Mouse (Mus musculus) cerebellum, adult 18-20 months (tissue): ENCODE results near the gene Fgfr2.

Experiments used
- DNase-seq, 2 experiments: peaks; one replicate each; pipeline ENCODE4 v3.0.0; 2021

Gene Fgfr2

GRCm38 (mm10) chr7:132600926-132601325 lies 522.2 kb downstream of the Fgfr2 start:
- no peak for DNase-seq

DNA sequence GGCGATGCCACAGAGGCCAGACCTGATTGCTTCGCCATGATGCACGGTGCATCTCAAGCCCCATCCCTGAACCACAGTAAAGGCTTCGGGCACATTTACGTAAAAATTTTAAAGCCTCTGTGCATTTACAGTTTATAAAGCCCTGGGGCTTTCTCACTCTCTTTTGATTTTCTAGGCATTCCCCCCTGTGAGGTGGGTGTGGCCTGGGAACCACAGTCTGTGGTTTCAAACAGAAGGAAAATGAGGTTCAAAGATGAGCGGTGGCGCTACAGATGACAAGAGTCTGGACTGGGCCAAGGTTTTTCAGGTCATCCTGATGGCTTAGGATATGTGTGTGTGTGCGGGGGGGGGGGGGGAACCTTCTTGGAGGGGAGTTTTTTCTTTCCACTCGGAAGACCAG lies 523.1 kb downstream of the Fgfr2 start:
- no peak for DNase-seq

- no peak for DNase-seq
Observed at GRCm38 (mm10) chr7:132599071-132599975, 523.8 kb downstream of the Fgfr2 start, which contains the start of gene Nkx1-2. Gene Nkx1-2 (minus strand): TSS chr7:132599637.

DNA sequence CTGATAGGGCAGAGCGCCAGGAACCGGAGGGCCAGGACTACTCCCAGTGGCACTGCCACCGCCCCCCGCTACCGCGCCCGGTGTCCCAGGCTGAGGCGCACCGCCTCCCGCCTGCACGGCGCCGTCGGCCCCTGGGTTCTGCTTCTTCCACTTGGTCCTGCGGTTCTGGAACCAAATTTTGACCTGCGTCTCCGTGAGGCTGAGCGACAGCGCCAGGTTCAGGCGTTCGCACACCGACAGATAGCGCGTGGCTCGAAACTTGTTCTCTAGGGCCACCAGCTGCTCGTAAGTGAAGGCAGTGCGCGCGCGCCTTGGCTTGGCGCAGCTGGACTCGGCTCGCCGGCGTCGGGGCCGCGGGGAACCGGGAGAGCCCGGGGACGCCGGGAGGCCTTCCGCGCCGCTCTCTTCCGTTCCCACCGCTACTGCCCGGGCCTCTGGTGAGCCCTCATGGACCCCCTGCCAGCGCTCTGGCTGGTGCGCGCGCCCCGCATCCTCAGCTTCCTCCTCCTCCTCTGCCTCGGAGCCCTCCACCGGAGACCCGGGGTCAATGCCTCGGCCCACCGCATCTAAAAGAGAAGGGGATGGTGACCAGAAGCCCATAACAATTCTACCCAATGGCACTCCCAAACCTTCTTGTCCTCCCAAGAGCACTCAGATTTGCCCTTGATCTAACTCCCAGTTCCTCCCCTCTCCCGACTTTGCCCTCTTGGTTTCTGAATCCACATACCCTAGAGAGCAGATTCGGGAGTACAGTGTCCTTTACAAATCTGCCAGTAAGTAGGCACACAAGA lies 525.7 kb downstream of the Fgfr2 start:
- DNase-seq = no peak

- no peak for DNase-seq
Observed at GRCm38 (mm10) chr7:132596557-132597250, 526.4 kb downstream of the Fgfr2 start.

DNA sequence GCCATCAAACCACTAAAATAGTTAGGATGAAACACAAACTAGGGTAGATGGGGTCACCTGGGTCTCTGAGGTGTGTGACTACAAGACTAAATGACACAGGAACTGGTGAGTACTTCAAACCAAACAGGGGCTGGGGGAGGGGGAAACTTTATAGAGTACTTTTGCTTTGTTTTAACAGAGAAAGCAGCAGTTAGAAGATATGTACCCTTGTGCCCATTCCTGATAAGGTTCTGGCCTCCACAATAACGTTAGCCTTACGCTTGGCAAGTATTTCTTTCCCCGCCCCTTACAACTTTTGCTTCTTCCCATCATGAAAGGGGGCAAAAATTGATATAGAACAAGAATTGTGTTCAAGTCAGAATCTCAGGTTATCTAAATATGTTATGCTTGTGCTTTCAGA lies 527.4 kb downstream of the Fgfr2 start:
- DNase-seq = no peak

DNA sequence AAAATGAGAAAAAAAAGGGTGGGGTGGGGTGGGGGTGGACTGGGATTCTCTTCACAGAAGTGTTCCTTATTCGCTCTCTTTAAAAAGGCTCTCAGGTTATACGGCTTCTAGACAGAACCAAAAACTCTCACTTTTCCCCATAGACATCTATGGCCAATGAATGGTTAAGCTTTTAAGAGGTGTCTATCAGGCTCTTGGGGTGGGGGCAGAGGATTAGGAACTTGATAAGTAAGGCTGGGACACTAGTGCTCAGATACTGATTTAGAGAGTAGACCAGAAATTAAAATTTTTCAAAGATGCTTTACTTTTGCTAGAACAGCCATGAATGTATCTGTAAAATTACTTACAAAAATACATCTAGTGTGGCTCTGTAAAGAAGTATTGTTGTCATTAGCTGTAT lies 528.8 kb downstream of the Fgfr2 start:
- DNase-seq = no peak

DNA sequence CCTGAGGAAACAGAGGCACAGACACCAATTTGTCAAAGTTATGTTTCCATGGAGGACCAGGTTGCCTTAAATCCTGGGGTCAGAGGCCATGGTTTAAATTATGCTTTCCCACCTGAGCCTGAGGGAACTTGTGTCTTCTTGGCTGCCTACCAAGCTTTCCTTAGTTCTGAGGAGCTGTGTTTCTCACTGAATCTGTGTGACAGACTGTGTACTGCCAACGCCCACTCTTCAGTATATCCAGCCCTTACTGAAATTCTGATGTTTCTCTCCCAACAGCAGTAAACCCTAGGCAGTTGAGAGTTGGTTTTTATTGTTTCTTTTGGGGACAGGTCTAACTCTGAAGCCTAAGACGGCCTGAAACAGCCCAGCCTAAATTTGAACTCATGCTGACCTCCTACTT lies 529.4 kb downstream of the Fgfr2 start:
- no peak for DNase-seq

GRCm38 (mm10) chr7:132589610-132590009 lies 533.5 kb downstream of the Fgfr2 start:
- DNase-seq = no peak

- DNase-seq = no peak
Observed at GRCm38 (mm10) chr7:132587167-132587566, 536.0 kb downstream of the Fgfr2 start.

DNA sequence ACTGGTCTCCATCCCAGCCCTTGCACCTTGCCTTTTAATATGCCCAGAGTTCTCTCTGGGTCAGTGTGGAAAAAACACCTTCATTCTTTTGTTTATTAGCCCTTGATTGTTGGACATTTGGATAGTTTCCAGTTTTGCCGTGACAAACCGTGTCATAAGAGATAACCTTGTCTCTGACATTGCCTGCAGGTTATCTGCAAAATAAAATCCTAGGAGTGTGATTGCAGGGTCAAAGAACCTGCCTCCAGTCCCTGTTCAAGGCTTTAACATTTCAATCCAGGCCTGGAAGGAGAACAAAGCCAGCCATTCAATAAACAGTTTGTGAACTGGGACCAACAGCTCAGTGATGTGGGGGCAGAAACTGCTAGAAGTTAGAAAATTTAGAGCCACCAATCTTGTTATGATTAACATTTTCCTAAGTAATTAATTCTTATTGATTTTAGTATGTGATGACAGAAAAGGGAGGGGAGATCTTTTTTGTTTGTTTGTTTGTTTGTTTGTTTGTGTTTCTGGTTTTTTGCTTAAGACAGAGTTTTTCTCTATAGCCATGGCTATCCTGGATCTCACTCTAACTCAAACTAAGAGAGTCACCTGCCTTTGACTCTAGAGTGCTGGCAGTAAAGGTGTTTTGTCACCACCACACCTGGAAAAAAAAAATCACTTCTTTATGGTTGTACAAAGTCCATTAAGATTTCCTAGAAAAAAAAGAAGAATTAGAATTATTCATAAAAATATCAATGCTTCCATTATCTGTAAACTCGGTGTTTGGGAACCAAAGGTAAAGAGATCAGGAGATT lies 537.3 kb downstream of the Fgfr2 start:
- DNase-seq = no peak

DNA sequence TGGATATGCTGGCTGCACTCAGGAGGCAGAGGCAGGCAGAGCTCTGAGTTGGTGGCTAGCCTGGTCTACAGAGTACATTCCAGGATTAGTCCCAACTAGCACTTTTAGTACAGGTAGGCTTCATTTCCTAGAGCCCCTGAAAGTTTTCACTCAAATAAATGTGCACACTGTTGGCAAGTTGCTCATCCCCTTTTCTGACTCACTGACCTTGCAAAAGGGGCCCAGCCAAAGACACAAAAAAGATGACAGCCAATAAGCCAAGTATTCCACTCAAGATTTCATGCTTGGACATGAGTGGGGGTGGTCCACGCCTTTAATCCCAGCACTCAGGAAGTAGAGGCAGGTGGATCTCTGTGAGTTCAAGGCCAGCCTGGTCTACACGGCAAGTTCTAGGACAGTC lies 541.7 kb downstream of the Fgfr2 start:
- DNase-seq = no peak

DNA sequence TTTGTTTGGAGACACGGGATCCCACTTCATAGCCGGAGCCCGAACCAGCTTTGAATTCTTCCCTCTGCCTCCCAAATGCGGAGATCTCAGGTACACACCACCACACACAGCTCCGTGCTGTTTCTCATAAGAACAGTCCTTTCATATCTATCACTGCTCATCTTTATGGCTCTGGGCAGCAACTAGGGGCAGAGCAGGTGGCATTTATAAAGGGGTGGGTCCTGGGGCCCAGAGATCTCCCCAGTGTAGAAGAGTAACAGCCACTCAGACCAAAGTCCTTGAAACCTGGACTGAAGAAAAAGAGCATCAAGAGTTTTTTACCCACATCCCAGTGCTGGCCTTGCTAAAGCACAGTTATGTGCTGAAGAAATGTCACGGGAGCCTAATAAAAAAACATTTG lies 542.6 kb downstream of the Fgfr2 start:
- DNase-seq = no peak

DNA sequence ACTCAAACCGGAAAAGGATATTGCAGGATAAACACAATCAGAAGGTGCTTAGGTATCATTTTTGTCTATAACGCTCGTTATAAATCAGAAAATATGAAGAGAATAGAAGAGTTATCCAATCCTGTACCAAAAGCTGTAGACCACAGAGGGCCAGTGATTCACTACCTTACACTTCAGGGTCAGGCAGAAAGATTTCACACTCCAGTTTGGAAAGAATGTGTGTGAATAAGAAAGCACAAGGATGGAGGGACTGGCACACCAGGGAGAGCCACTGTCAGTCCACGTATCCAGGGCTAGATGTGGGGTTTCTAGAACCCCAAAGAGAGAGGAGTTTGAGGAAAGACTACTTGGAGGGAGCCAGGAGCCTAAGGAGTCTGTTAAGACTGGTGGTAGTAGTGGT lies 546.3 kb downstream of the Fgfr2 start:
- DNase-seq = no peak

- peak; percentile 92 to 96 for DNase-seq
Observed at GRCm38 (mm10) chr7:132576116-132576650, 547.0 kb downstream of the Fgfr2 start, which contains the start of gene Oat. Gene Oat (minus strand): TSS chr7:132576398.

GRCm38 (mm10) chr7:132575623-132576022 lies 547.5 kb downstream of the Fgfr2 start:
- peak; percentile 84 for DNase-seq

DNA sequence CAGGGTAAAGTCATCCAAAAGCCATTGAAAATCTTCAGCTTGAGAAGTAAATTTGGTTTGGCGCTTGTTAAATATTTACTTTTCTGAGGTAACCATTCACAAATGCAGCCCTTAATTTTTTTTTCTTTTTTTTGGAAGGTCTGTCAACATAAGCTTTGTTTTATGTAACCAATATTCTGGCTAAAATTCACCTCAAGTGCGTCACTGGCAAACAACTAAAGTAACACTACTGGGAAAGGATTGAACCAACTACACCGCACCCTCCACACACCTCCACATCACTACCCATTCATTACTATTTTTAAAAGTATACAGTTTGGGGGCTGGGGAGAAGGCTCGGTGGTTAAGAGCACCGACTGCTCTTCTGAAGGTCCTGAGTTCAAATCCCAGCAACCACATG lies 548.5 kb downstream of the Fgfr2 start:
- no peak for DNase-seq

GRCm38 (mm10) chr7:132573205-132573604 lies 549.9 kb downstream of the Fgfr2 start:
- no peak for DNase-seq

DNA sequence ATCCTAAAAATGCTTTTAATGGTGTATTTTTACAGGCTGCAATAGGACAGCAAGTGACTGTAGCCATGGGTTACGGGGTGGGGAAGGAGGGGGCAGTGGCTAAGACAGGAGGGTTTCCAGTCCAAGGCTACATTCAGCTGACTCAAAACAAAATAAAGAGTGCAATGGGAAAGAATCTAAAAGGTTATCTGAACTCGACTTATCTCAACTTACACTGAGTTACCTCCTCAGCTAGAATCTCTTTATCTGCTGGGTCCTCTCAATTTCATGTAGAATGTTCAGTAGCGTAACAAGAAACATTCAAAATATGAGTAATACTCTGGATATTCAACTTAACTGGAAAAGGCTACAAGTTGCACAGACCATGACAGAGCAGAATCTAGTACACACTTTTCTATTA lies 550.4 kb downstream of the Fgfr2 start:
- no peak for DNase-seq

GRCm38 (mm10) chr7:132571481-132571880 lies 551.7 kb downstream of the Fgfr2 start:
- DNase-seq = no peak

GRCm38 (mm10) chr7:132570071-132570470 lies 553.1 kb downstream of the Fgfr2 start:
- DNase-seq = peak; percentile 38 to 49

GRCm38 (mm10) chr7:132568817-132569216 lies 554.3 kb downstream of the Fgfr2 start:
- no peak for DNase-seq
